Mouse (Mus musculus) lung, postnatal 10 days (tissue): ENCODE data around the gene Tmem63a.

Experiments used
- DNase-seq: peaks from one replicate; pipeline ENCODE4 v3.0.0; 2021

The Tmem63a gene

GRCm38 (mm10) chr1:180942166-180943031 lies at the start of gene Tmem63a:
Gene Tmem63a, plus strand, starts transcription at chr1:180942344.
- peak; percentile 87 for DNase-seq

DNA sequence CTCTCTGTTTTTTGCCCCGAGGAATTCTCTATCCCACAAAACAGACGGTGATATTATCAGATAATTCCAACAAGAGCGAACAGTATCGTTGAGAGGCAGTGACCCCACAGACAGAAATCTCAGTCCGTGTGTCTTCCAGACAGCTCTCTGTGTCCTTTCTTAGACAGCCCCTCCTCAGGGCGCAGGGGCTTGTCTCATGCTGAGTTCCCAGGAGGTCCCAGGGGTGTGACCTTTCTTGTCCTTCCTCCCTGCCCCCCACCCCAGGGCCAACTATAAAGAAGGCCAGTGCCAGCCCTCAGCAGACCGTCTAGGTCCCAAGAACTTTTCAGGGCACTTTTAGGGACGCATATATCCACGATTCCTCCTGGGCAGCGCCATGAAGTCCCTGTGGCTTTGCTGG lies 49.3 kb upstream of the Tmem63a start, which contains the start of gene Lefty2:
Gene Lefty2, plus strand, starts transcription at position 301 of the 400 bp plus-strand sequence.
- DNase-seq, result no peak

GRCm38 (mm10) chr1:180894088-180894987 lies 47.8 kb upstream of the Tmem63a start:
- DNase-seq, result peak; percentile 13

DNA sequence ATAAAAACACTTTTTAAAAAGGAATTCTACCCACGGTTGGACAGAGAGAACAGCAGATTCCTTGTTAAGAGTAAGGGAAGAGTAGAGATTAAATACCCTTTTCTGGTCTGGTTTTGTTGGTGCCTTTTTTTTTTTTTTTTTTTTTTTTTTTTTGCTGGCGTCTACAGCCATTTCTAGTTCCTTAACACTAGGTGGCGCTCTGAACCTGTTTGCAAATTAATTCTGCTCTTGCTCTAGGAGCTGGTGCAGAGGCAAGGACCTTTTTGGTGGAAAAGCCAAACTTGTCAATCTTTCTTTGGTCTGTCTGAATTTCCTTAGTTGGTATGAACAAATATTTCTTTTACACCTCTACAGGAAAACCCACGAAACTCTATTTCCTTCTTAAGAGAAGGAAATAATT lies 41.0 kb upstream of the Tmem63a start:
- peak; percentile 61 for DNase-seq

DNA sequence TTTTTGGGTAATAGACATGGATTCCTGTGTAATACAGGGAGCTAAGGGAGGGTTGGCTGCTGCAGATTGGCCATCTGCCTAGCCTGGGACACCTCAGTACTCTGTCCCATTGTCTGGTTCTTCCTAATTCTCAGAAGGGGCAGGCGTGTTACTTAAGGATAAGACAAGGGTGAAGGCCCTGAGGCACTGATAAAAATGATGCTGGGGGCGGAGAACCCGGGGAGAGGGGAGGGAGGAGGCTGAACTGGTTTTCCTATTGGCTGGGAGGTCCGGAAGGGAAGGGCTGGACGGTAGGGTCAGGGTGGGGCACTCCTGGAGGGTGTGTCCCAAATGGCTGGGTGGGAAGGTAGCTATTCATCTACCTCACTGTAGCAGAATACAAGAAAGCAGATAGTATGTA lies 39.2 kb upstream of the Tmem63a start:
- DNase-seq, result no peak

DNA sequence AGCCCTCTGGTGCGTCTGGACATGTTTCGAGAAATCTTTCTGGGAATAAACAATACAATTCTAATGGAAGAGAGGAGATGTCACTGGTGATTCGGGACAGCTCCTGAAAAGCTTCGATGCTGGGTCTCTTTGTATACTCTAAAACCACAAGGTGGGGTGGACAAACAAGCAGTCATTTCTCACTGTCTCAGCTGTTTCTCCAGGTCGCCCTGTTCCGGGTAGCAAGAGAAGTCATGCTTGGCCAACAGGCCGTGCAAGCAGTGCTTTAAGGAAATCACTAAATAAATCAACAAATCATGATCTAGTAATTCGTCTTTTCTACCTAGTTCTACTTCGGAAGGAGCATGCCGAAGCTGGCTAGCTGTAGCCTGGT lies 38.5 kb upstream of the Tmem63a start:
- peak; percentile 15 for DNase-seq

DNA sequence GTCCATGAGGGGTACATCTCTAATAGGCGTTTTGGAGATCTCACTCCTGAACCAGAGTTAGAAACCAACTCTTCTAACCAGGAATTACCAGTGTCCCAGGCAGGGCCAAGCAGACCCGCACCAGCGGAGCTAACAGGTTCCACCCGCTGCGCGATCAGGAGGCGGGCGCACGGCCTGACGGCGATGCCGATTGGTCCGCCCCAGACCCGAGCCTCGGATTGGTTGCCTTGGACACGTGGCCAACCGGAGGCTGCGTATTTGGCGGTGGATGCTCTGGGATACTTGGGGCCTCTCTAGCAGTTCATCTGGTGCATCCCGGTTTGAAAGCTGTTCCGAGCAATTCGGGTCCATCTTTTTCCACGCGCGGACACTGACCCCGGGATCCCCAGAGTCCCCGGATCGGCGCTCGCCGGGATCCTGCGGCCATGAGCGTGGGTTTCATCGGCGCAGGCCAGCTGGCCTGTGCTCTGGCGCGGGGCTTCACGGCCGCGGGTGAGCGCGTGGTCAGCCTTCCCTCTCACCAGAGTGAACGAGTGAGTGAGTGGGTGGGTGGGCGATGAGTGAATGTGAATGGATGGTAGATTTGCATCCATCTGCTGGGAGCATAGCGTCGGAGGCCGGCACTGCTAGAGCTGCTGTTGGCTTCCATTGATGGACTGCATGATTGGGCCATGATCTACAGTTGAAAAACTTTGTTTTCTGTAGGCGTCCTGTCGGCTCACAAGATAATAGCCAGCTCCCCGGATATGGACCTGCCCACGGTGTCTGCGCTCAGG lies 37.9 kb upstream of the Tmem63a start, which contains the start of gene Pycr2:
Gene Pycr2, plus strand, starts transcription at position 255 of the 776 bp plus-strand sequence.
- peak; percentile 96 for DNase-seq

GRCm38 (mm10) chr1:180904815-180905080 lies 37.4 kb upstream of the Tmem63a start:
- DNase-seq, result no peak

- no peak for DNase-seq
Measured at GRCm38 (mm10) chr1:180905307-180905706, 36.8 kb upstream of the Tmem63a start.

DNA sequence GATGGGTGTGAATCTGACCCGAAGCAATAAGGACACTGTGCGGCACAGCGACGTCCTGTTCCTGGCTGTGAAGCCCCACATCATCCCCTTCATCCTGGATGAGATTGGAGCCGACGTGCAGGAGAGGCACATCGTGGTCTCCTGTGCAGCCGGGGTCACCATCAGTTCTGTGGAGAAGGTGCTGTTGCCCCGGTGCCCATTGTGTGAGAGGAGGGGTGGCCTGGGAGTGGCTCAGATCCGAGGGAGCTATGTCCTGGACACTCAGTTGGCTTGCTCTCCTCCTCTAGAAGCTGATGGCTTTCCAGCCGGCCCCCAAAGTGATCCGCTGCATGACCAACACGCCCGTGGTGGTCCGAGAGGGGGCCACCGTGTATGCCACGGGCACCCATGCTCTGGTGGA lies 36.3 kb upstream of the Tmem63a start:
- DNase-seq, result no peak

DNA sequence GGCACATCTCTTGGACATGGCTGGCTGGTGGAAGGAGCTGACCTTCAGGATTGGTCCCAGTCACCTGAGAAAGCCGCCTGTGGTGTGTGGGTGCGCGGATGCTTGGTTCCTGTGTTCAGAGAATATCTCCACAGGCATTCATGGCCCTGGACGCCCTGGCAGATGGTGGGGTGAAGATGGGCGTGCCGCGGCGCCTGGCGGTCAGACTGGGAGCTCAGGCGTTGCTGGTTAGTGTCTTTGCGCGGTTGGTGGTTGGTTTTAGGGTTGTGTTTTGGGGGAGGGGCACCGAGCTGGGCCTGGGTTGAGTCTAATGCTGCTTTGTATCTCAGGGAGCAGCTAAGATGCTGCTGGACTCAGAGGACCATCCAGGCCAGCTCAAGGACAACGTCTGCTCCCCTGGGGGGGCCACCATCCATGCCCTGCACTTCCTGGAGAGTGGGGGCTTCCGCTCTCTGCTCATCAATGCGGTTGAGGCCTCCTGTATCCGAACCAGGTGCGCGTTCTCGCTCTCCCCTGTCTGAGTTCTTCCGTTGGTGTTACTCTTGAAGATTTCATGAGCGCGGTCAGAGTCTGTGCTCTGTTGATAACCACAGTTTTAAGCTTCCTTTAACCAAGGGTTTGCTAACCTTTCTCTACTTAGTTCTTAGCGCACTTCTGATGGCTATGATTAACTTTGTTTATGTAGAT lies 35.5 kb upstream of the Tmem63a start:
- no peak for DNase-seq

DNA sequence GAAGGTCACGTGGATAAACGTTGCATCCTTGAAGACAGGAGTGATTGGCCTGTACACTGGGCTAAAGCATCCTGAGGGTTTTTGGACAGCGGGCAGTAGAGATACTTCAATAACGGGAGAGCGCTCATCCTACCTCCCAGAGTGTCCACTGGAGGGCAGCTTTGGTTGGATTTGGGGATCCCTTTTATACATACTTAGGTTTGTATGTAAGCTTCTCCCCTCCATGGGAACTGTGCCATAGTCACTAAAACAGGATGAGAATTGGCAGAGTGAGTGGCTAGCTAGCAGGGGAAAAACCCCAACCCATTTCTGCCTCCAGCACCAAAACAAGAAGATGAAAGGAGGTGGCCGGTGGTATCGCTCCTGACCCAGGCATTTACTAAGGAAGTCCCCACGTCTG lies 31.0 kb upstream of the Tmem63a start:
- DNase-seq, result peak; percentile 54

DNA sequence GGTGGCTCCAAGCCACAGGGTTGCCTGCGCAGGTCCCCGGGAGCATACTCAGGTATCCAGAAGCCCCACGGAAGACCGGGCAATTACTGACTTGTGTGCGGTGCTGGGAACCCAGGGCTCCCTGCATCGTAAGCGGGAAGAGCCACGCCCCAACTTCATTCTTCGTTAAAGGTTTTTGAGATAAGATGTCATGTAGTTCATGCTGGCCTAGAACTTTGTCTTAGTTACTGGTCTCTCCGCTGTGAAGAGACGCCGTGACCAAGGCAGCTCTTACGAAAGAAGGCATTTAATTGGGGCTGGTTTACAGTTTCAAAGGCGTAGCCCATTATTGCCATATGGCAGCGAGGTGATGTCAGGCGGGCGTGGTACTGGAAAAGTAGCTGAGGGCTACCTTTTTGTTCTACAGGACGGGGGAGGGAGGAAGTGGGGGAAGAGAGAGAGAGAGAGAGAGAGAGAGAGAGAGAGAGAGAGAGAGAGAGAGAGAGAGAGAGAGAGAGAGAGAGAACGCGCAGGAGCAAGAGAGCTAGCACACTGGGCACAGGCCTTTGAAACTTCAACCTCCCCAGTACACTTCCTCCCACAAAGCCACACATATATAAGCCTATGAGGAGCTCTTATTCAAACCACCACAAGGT lies 30.4 kb upstream of the Tmem63a start:
- no peak for DNase-seq

GRCm38 (mm10) chr1:180912792-180913191 lies 29.4 kb upstream of the Tmem63a start:
- no peak for DNase-seq

- DNase-seq, result no peak
Measured at GRCm38 (mm10) chr1:180913797-180914196, 28.3 kb upstream of the Tmem63a start.

DNA sequence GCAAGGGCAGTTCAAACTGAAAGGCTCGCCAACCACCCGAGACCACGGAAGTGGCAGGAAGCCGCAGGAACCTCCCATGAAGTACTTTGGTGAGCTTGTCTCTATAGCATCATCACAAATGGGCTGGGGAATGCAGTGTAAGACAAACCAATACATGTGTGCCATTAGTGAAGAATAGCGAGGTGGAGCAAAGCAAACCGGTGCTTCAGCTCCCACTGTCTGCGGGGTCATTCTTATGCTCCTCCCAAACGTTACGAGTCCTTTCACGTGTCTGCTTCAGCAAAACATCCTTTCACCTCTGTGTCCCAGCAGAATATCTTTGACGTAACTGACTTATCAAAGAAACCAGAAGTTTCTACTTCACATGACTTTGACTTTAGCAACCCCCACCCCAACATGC lies 25.7 kb upstream of the Tmem63a start:
- DNase-seq, result no peak

DNA sequence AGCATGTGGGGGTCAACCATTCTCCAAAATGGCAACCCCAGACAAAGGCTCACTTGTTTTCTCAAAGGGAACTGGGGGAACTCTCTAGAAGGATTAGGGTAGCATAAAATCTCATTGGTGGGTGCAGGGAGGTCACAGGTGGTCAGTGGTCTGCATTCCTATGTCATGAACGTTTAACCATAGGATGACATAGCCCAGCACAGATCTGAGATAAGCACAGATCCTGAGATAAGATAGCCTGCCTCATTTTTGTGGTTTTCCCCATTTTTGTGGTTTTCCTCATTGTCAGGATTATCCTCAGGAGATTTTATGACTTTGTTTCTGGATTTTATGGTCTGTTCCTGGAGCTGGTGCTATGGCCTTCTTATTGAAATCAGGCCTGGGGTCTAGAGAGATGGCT lies 25.1 kb upstream of the Tmem63a start:
- DNase-seq, result no peak

GRCm38 (mm10) chr1:180919686-180920085 lies 22.5 kb upstream of the Tmem63a start:
- DNase-seq, result peak; percentile 41

- no peak for DNase-seq
Measured at GRCm38 (mm10) chr1:180922273-180923048, 19.7 kb upstream of the Tmem63a start.

DNA sequence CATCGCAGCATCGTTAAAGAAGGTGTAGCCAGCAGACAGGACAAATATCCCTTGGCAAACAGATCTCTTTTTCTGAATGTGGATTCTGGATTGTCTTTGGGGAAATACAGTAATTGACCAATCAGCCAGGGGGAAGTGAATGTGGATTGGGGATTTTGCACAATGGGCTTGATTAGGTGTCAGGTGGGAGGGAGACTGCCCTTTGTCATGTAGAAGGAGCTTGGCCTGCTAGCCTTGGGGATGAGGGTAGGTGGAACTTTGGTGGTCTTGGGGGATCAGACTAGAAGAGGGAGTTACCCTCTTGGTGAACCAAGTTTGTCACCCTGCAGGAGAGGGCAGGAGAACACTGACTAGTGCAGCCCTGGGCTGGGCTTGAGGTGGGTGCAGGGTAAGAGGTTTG lies 17.4 kb upstream of the Tmem63a start:
- no peak for DNase-seq

- DNase-seq, result no peak
Measured at GRCm38 (mm10) chr1:180926286-180926685, 15.9 kb upstream of the Tmem63a start.
